Mouse (Mus musculus): ENCODE results near the gene Gh.

DNA sequence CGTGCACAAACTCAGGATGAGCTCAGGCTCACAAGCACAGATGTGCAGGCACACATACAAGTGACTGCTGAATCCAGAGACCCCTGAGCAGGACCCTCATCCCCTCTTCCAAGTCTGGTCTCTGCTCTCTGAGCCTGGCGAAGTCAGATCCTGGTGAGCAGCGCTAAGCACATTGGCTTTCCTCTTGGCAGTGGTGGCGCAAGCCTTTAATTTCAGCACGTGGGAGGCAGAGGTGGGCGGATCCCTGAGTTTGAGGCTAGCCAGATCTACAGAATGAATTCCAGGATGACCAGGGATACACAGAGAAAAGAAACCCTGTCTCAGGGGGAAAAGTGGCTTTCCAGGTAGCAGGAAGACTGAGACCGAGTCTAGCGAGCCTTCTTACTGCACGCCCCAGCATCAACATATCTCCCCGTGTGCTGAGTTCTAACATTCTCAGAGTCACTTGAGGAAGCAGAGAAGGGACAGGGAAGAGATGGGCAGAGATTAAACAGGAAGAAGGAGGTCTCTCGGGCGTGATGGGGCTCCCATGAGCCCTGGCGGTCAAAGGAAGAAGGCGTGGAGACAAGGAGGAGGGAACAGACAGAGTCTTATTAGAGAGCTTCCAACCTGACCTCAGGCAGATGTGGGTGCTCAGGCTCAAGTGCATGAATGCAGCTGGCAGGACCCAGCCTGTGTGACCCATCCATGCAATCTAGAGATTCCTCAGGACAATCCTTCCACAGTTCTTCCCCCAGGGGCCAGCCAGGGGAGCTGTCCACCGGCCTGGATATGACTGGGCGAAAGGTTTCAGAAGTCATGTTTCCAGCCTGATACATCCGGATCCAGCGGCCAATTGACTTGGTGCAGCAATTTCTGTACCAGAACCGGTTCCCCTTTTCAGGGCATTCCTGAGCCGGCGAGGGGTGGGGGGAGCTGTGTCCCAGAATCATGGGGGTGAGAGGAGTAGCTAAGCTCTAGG, 17.0 kb upstream of the Gh start:
- TF ChIP-seq EP300 (IDR thresholded peaks at IDR 0.05; ENCODE audit: insufficient read depth, low read depth, low read length) (no peak), POLR2A (IDR thresholded peaks at IDR 0.05; ENCODE audit: insufficient read depth, low read length) (no peak), CTCF (IDR thresholded peaks at IDR 0.05; ENCODE audit: low read depth, low read length) (no peak)

All from ES-Bruce4 (cell line).